Mouse (Mus musculus) small intestine, adult 2 months (tissue): ENCODE results near the gene Chst2.

Experiments
- CTCF ChIP-seq: fragments of 200-500 bp; IDR thresholded peaks from 2 replicates; pipeline ENCODE4 v1.5.1; 2012; ENCODE audit warnings: low read depth, mild to moderate bottlenecking, control low read depth, inconsistent platforms, low read length, moderate library complexity, mixed read lengths; ENCODE audit not compliant: insufficient replicate concordance, insufficient read length; ENCODE audit errors: extremely low read depth
- POLR2A ChIP-seq: fragments of 200-500 bp; IDR thresholded peaks from 2 replicates; pipeline ENCODE4 v1.6.1; 2012; ENCODE audit warnings: low read depth, mild to moderate bottlenecking, control low read depth, inconsistent platforms, low read length, moderate library complexity

DNA sequence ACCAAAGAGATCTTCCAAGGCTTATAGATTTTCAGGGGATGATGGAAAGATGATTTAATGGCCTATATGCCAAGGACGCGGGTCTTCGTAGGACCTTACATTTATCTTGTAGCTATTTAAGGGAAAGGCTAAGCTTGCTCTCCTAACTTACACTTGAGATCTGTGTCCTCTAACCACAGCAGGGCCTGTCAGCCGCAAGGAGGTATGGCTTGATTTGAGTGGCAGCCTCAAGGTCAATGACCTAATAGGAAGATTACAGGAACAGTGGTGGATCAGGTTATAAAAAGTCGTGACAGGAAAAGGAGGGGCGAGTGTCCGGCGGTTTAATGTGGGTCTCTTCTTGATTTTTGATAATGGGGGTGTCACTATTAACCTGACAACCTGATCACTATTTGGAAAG lies 44.1 kb upstream of the Chst2 start:
- TF ChIP-seq CTCF (no peak), POLR2A (no peak)
